Mouse (Mus musculus): Measurements from ENCODE around the gene Gm17542. TPM values are rescaled to one million over a fixed set of nuclear protein-coding genes. Genes with fewer than 3 reads are reported as not detected.

The Gm17542 gene
- polyA plus RNA-seq, 1 experiment, result not detected

GRCm38 (mm10) chr10:58698955-58699354, 19.1 kb downstream of the Gm17542 start:
- no peak for TF ChIP-seq TAL1 (IDR thresholded peaks at IDR 0.05; ENCODE audit: low read length)
- no peak for TF ChIP-seq GATA1 (IDR thresholded peaks at IDR 0.05; ENCODE audit: low read length)
- no peaks in the 10 kb centered on the region for H3K4me1 ChIP-seq (ENCODE audit: control insufficient read depth)
- no peak overlapping the region for H3K4me3 ChIP-seq (replicated peaks)
- H3K27me3 ChIP-seq (ENCODE audit: control insufficient read depth), result no peaks in the 10 kb centered on the region
- no peaks in the 10 kb centered on the region for H3K36me3 ChIP-seq (ENCODE audit: control insufficient read depth)
- peaks cover 7% of the 10 kb centered on the region; the same call in 1 of the 2 replicates for H3K9me3 ChIP-seq (ENCODE audit: control insufficient read depth, low read length)

DNA sequence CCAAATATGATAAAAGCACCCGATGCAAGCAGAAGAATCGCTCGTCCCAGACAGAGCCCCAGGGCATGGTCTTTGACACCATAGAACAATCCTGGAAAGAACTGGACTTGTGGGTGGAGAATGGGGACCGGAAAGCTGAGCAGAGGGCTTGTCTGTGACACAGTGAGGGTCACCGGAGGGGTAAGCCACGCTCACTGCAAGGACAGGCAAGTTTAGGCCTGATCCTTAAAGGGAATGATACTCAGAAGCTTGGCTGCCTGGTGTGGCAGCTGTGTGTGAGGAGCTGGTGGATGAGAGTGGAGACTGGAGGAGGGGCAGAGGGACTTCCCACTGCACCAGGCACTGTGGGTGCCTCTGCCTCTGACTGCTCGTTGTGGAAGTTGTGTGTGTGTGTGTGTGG, 27.0 kb downstream of the Gm17542 start:
- Histone ChIP-seq H3K36me3 (ENCODE audit: control insufficient read depth) (no peaks in the 10 kb centered on the region), H3K27me3 (ENCODE audit: control insufficient read depth) (no peaks in the 10 kb centered on the region), H3K4me3 (replicated peaks) (no peak overlapping the region), H3K9me3 (ENCODE audit: control insufficient read depth, low read length) (peaks cover 24% of the 10 kb centered on the region), H3K4me1 (ENCODE audit: control insufficient read depth) (no peaks in the 10 kb centered on the region)
- no peak for TF ChIP-seq GATA1 (IDR thresholded peaks at IDR 0.05; ENCODE audit: low read length)
- TF ChIP-seq TAL1 (IDR thresholded peaks at IDR 0.05; ENCODE audit: low read length), result no peak

DNA sequence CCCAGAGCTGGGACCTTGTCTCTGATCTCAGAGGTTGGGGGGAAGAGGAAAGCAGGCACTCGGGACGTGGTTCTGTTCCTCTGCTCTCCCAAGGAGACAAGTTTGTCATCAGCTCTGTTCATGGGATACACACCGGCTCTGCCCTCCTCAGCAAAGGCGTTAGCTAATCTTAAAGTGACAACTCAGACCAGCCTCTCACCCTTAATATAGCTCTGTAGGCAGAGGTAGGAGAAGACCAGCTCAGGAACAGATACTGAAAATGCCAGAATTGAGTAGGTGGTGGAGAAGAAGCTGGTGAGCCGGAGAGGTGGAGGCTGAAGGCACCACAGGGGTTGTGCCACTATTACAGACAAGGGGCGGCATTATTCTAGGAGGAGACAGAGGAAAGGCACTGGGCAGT, 38.7 kb downstream of the Gm17542 start:
- H3K4me3 ChIP-seq (replicated peaks), result no peak overlapping the region
- no peak for TF ChIP-seq TAL1 (IDR thresholded peaks at IDR 0.05; ENCODE audit: low read length)
- TF ChIP-seq GATA1 (IDR thresholded peaks at IDR 0.05; ENCODE audit: low read length), result 0 out of 2 replicates have a peak, but pooled peaks have one; percentile 2
- H3K4me1 ChIP-seq (ENCODE audit: control insufficient read depth), result no peaks in the 10 kb centered on the region; the same call in 1 of the 2 replicates
- H3K9me3 ChIP-seq (ENCODE audit: control insufficient read depth, low read length), result no peaks in the 10 kb centered on the region
- H3K27me3 ChIP-seq (ENCODE audit: control insufficient read depth), result peaks cover 2% of the 10 kb centered on the region; the same call in 1 of the 2 replicates
- H3K36me3 ChIP-seq (ENCODE audit: control insufficient read depth), result no peaks in the 10 kb centered on the region

- no peaks in the 10 kb centered on the region for H3K9me3 ChIP-seq (ENCODE audit: control insufficient read depth, low read length)
- no peaks in the 10 kb centered on the region for H3K36me3 ChIP-seq (ENCODE audit: control insufficient read depth)
- peaks cover 2% of the 10 kb centered on the region; the same call in 1 of the 2 replicates for H3K27me3 ChIP-seq (ENCODE audit: control insufficient read depth)
- H3K4me3 ChIP-seq (replicated peaks), result no peak within 1 kb of the TSS
- TF ChIP-seq GATA1 (IDR thresholded peaks at IDR 0.05; ENCODE audit: low read length), result no peak
- TF ChIP-seq TAL1 (IDR thresholded peaks at IDR 0.05; ENCODE audit: low read length), result no peak
- H3K4me1 ChIP-seq (ENCODE audit: control insufficient read depth), result no peaks in the 10 kb centered on the region; the same call in 1 of the 2 replicates
Observed at GRCm38 (mm10) chr10:58675533-58675932, 42.5 kb downstream of the Gm17542 start, which contains the start of gene Edar. TSS of gene Edar (minus strand) at chr10:58675654.

DNA sequence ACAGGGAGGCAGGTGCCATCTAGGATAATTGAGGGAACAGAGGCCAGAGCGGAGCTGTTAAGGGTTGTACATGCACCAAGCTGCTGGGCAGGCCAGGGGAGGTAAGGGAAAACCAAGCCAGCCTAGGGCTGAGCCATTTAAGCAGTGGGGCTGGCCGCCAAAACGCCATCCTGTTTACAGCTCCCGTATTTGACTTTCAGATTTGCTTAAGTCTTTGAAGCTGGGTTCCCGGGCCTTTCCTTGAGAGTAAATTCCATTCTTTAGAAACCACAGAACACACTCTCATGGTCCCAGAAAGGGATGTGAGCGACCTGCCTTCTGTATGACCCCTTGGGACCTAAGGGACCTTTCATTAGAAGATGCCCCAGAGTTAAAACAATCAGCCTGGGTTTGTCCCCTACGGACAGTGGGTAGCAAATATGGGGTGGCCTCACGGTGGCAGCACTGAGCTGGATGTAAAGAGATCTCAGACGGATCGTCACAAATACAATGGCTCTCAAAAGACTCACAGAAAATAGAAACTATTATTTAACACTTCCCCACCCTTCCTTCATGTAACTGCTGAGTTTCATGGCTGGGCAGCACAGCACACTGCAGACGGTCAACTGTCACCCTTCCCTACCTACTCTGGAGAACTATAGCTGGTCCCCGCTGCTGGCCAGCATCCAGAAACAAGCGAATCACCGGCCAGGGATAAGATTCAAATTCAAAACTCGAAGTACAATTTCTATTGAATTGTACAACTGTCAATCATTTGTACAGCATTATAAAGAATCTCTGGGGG, 44.5 kb downstream of the Gm17542 start:
- no peaks in the 10 kb centered on the region for H3K36me3 ChIP-seq (ENCODE audit: control insufficient read depth)
- H3K9me3 ChIP-seq (ENCODE audit: control insufficient read depth, low read length), result no peaks in the 10 kb centered on the region
- peaks cover 2% of the 10 kb centered on the region; the same call in 1 of the 2 replicates for H3K27me3 ChIP-seq (ENCODE audit: control insufficient read depth)
- H3K4me1 ChIP-seq (ENCODE audit: control insufficient read depth), result no peaks in the 10 kb centered on the region; the same call in 1 of the 2 replicates
- TF ChIP-seq TAL1 (IDR thresholded peaks at IDR 0.05; ENCODE audit: low read length) (no peak), GATA1 (IDR thresholded peaks at IDR 0.05; ENCODE audit: low read length) (no peak)
- no peak overlapping the region for H3K4me3 ChIP-seq (replicated peaks)

- H3K9me3 ChIP-seq (ENCODE audit: control insufficient read depth, low read length), result no peaks in the 10 kb centered on the region
- no peak overlapping the region for H3K4me3 ChIP-seq (replicated peaks)
- TF ChIP-seq GATA1 (IDR thresholded peaks at IDR 0.05; ENCODE audit: low read length) (no peak), TAL1 (IDR thresholded peaks at IDR 0.05; ENCODE audit: low read length) (no peak)
- no peaks in the 10 kb centered on the region for H3K36me3 ChIP-seq (ENCODE audit: control insufficient read depth)
- H3K27me3 ChIP-seq (ENCODE audit: control insufficient read depth), result peaks cover 2% of the 10 kb centered on the region; the same call in 1 of the 2 replicates
- H3K4me1 ChIP-seq (ENCODE audit: control insufficient read depth), result no peaks in the 10 kb centered on the region; the same call in 1 of the 2 replicates
Observed at GRCm38 (mm10) chr10:58672557-58673277, 45.3 kb downstream of the Gm17542 start.

DNA sequence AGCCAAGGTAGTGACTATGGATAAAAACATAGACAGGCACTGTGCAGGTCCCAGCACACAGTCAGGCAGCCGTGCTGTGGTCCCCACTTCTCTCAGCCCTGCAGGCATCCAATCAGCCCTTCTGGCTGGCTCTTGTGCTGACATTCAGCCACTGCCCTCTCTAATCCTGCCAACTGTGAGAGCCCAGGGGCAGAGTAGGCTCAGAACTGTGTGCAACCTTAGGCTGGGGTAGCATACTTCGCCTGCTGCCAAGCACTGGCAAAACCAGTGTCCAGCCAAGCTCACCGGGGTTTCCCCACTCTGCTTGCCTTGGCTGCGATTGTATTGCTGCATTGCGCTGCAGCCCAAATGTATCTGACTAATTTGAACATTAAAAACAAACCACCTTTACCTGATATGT, 54.1 kb downstream of the Gm17542 start:
- H3K36me3 ChIP-seq (ENCODE audit: control insufficient read depth), result no peaks in the 10 kb centered on the region
- H3K9me3 ChIP-seq (ENCODE audit: control insufficient read depth, low read length), result no peaks in the 10 kb centered on the region
- no peak overlapping the region for H3K4me3 ChIP-seq (replicated peaks)
- no peaks in the 10 kb centered on the region for H3K27me3 ChIP-seq (ENCODE audit: control insufficient read depth)
- H3K4me1 ChIP-seq (ENCODE audit: control insufficient read depth), result no peaks in the 10 kb centered on the region
- no peak for TF ChIP-seq TAL1 (IDR thresholded peaks at IDR 0.05; ENCODE audit: low read length)
- TF ChIP-seq GATA1 (IDR thresholded peaks at IDR 0.05; ENCODE audit: low read length), result no peak

Other genes starting within 250 kb of the Gm17542 start
- gene Ccdc138, start 220.3 kb downstream of the Gm17542 start, polyA plus RNA-seq (2012), result 0.07 and 0.20 TPM in 2 replicates
- not detected in 2 replicates for gene Edar, start 42.6 kb downstream of the Gm17542 start, polyA plus RNA-seq (2012)
- gene Sh3rf3, start 95.1 kb upstream of the Gm17542 start, polyA plus RNA-seq (2012), result not detected in 2 replicates